Comparison of ENCODE assay signal across 8 mouse cellular contexts in the genomic region with DNA sequence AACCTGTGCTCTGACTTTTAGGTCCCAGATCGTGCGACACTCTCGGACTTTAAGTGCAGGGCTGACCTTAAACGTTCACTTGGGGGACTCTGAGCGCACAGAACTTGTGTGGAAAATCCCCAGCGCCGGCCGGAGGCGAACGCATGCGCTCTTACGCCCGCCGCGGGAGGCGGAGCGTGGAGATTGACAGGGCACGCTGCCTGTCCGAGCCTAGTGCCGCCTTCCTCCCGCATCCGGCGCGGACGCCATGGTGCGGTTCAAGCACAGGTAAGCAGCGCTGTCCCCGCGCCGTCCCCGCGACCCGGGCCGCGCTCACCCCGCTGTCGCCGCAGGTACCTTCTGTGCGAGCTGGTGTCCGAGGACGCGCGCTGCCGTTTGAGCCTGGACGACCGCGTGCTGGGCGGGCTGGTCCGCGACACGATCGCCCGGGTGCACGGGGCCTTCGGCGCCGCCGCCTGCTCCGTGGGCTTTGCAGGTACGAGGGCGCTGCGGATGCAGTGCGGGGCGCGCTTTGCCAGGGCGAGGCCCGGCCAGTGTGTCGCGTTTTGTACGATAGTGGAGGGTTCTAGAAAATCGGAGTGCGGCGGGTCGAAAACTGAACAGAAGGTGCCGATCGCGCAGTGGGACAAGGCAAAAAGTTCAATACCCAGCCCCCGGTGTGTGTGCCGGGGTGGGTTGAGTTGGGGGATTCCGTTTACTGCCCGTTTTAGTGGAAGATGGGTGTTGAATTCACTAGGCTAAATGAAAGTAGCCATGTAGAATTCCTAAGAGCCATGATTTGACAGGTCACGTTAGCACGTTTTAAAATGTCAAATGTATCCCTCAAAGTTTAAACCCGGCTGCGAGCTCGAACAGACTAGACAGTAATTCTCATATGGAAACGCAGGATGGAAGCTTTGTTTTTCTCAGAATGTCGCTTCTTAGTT. TPM values are rescaled to one million over a fixed set of nuclear protein-coding genes. Genes with fewer than 3 reads are reported as not detected.
DNase-seq lines count a peak whose midpoint lies in the region; ATAC-seq lines count a peak whose summit lies in the region.

No protein-coding gene starts in this region.

- peaks cover 29% of the 10 kb centered on the region for H3K36me3 ChIP-seq in hindbrain, embryonic 16.5 days (ENCODE audit: control insufficient read depth, insufficient read depth, low read length)
- H3K36me3 ChIP-seq in macrophage (ENCODE audit: inconsistent target), result peaks cover 28% of the 10 kb centered on the region

- WGBS in hindbrain, embryonic 16.5 days, result under 1% methylated on average over 84 of the region's 88 CpGs
- WGBS in macrophage (ENCODE audit: missing documents), result under 1% methylated on average over 80 of the region's 88 CpGs

- peak; percentile 86 for ATAC-seq in hindbrain, embryonic 16.5 days

- H3K4me3 ChIP-seq in hindbrain, embryonic 16.5 days (ENCODE audit: low read length), result peak overlapping the region; percentile 85
- peak overlapping the region; percentile 52 for H3K4me3 ChIP-seq in macrophage (ENCODE audit: inconsistent target)

- peaks cover 17% of the 10 kb centered on the region for H3K4me1 ChIP-seq in hindbrain, embryonic 16.5 days (ENCODE audit: control insufficient read depth, insufficient read depth, low read depth, low read length)

- peak; percentile 94 for DNase-seq in R1 (ENCODE audit: low read depth, low spot score)
- peak; percentile 94 to 97 for DNase-seq in cerebellum, postnatal 25 days
- DNase-seq in frontal cortex, postnatal 36 days (ENCODE audit: low spot score in 2 of 2), result peak; percentile 91 to 93
- peak; percentile 90 to 95 for DNase-seq in left cerebral cortex, adult 18-20 months (ENCODE audit: low spot score in 2 of 2)
- DNase-seq in right cerebral cortex, adult 18-20 months, result peak; percentile 96
- peak; percentile 62 for DNase-seq in urinary bladder, postnatal 10 days (ENCODE audit: low spot score)

- H3K27ac ChIP-seq in hindbrain, embryonic 16.5 days (ENCODE audit: low read depth, low read length), result peak overlapping the region; percentile 74
- H3K27ac ChIP-seq in macrophage, result no peak overlapping the region

- no peaks in the 10 kb centered on the region for H3K27me3 ChIP-seq in hindbrain, embryonic 16.5 days (replicated peaks; ENCODE audit: control insufficient read depth, insufficient read depth, low read length)

- no peaks in the 10 kb centered on the region for H3K9me3 ChIP-seq in hindbrain, embryonic 16.5 days (ENCODE audit: control insufficient read depth, low read length)

- H3K4me2 ChIP-seq in hindbrain, embryonic 16.5 days (ENCODE audit: low read length), result peak overlapping the region; percentile 87

- no peaks in the 10 kb centered on the region for H3K79me2 ChIP-seq in macrophage (ENCODE audit: inconsistent target)

- H3K9ac ChIP-seq in hindbrain, embryonic 16.5 days (ENCODE audit: low read depth, low read length), result peak overlapping the region; percentile 83

RNA-seq across cellular contexts. Expression of a gene that starts 2.4 kb away (rescaled TPM):
- polyA plus RNA-seq in hindbrain, embryonic 16.5 days (2015; fragmentation: Nextera tagmentation; extraction: Ambion mirVana), result 106 and 107 TPM in 2 replicates
- total RNA-seq in left cerebral cortex, adult 18-20 months (2021), result 100 to 1,000 TPM in 1 of 2 experiments, 10 to 100 TPM in 1; 95.9 to 111 TPM
- 10 to 100 TPM in 1 of 26 experiments, 1 to 10 TPM in 16, not detected in 9; 2.0 to 12.9 (median 4.5) TPM for total RNA-seq in macrophage (2018; cell fraction: chromatin; rRNA removed)
- total RNA-seq in macrophage (2018; cell fraction: cytosol; rRNA removed), result 10 to 100 TPM; 11.7 to 24.9 (median 17.4) TPM
- 10 to 100 TPM in 6 of 26 experiments, 1 to 10 TPM in 20; 1.3 to 15.4 (median 6.0) TPM for total RNA-seq in macrophage (2018; cell fraction: nucleus; rRNA removed)
- polyA plus RNA-seq in macrophage (2018), result 18.6 to 30.7 TPM (median 22.3 TPM) in 3 replicates

RNA-seq across cellular contexts. Expression of a gene that starts 34.6 kb away (rescaled TPM):
- polyA plus RNA-seq in hindbrain, embryonic 16.5 days (2015; fragmentation: Nextera tagmentation; extraction: Ambion mirVana), result 146 and 180 TPM in 2 replicates
- total RNA-seq in left cerebral cortex, adult 18-20 months (2021), result 100 to 1,000 TPM; 247 to 256 TPM
- 100 to 1,000 TPM in 23 of 26 experiments, 10 to 100 TPM in 3; 78.3 to 198 (median 139) TPM for total RNA-seq in macrophage (2018; cell fraction: chromatin; rRNA removed)
- 100 to 1,000 TPM; 101 to 133 (median 123) TPM for total RNA-seq in macrophage (2018; cell fraction: cytosol; rRNA removed)
- 100 to 1,000 TPM in 21 of 26 experiments, 10 to 100 TPM in 5; 87.0 to 147 (median 113) TPM for total RNA-seq in macrophage (2018; cell fraction: nucleus; rRNA removed)
- 89.0 to 101 TPM (median 92.8 TPM) in 3 replicates for polyA plus RNA-seq in macrophage (2018)

RNA-seq across cellular contexts. Expression of a gene that starts 41.4 kb away (rescaled TPM):
- polyA plus RNA-seq in hindbrain, embryonic 16.5 days (2015; fragmentation: Nextera tagmentation; extraction: Ambion mirVana), result 61.4 and 62.9 TPM in 2 replicates
- 10 to 100 TPM; 42.1 to 43.2 TPM for total RNA-seq in left cerebral cortex, adult 18-20 months (2021)
- 10 to 100 TPM; 10.2 to 40.4 (median 20.7) TPM for total RNA-seq in macrophage (2018; cell fraction: chromatin; rRNA removed)
- total RNA-seq in macrophage (2018; cell fraction: cytosol; rRNA removed), result 10 to 100 TPM; 12.8 to 30.2 (median 24.1) TPM
- 10 to 100 TPM; 11.4 to 36.7 (median 19.4) TPM for total RNA-seq in macrophage (2018; cell fraction: nucleus; rRNA removed)
- 22.6 to 29.0 TPM (median 22.8 TPM) in 3 replicates for polyA plus RNA-seq in macrophage (2018)

RNA-seq across cellular contexts. Expression of a gene that starts 43.9 kb away (rescaled TPM):
- polyA plus RNA-seq in hindbrain, embryonic 16.5 days (2015; fragmentation: Nextera tagmentation; extraction: Ambion mirVana), result 6.5 and 11.6 TPM in 2 replicates
- 100 to 1,000 TPM; 288 to 320 TPM for total RNA-seq in left cerebral cortex, adult 18-20 months (2021)
- total RNA-seq in macrophage (2018; cell fraction: chromatin; rRNA removed), result 1 to 10 TPM in 1 of 26 experiments, under 1 TPM in 1, not detected in 24; 0.50 to 1.0 TPM
- total RNA-seq in macrophage (2018; cell fraction: cytosol; rRNA removed), result not detected
- total RNA-seq in macrophage (2018; cell fraction: nucleus; rRNA removed), result under 1 TPM in 2 of 26 experiments, not detected in 24; 0.21 to 0.84 TPM
- not detected in 3 replicates for polyA plus RNA-seq in macrophage (2018)
